Mouse (Mus musculus): ENCODE data around the gene Arnt. TPM values are rescaled to one million over a fixed set of nuclear protein-coding genes. Genes with fewer than 3 reads are reported as not detected.

Gene Arnt
- polyA plus RNA-seq, 1 experiment from 2014 or later, result 26.5 TPM

DNA sequence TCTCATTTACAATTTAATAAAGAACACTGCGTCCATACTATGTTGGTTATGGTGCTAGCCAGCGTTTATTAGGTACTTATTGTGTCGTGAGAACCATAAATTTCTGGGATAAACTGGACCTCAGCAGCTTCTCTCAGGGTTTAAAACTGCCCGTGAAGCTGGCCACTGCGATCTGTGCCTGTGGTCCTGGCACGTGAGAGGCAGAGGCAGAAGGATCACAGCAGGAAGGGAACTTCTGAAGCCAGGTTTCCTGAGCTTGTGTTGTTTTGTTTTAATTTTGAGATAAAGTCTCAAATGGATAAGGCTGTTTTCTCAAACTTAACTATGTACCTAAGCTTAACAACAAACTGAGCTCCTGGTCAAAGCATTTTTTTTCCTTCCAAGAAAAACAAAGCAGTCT, 75.2 kb downstream of the Arnt start:
- H3K27ac ChIP-seq (ENCODE audit: low read depth, low read length), result no peak overlapping the region

GRCm38 (mm10) chr3:95511611-95512180, 77.5 kb downstream of the Arnt start:
- Histone ChIP-seq H3K4me2 (no peak overlapping the region), H3K36me3 (ENCODE audit: control insufficient read depth, insufficient read depth, low read length) (no peaks in the 10 kb centered on the region), H3K4me3 (ENCODE audit: low read depth, low read length) (no peak overlapping the region), H3K4me1 (replicated peaks; ENCODE audit: control insufficient read depth, insufficient read depth, low read length) (peaks cover 9% of the 10 kb centered on the region), H3K9ac (ENCODE audit: low read depth, low read length) (no peak overlapping the region), H3K9me3 (ENCODE audit: control insufficient read depth, low read length) (no peaks in the 10 kb centered on the region), H3K27ac (ENCODE audit: low read depth, low read length) (no peak overlapping the region), H3K27me3 (replicated peaks; ENCODE audit: control insufficient read depth, insufficient read depth, low read length) (no peaks in the 10 kb centered on the region)
- 72% methylated on average over 9 of the region's 9 CpGs for WGBS
- ATAC-seq (replicated peaks; ENCODE audit: low FRiP score), result no peak
- no peak for DNase-seq (ENCODE audit: low spot score)

More for the DNA sequence above, 75.2 kb downstream of the Arnt start:
- no peak overlapping the region for H3K4me2 ChIP-seq
- no peak overlapping the region for H3K9ac ChIP-seq (ENCODE audit: low read depth, low read length)
- no peaks in the 10 kb centered on the region for H3K4me1 ChIP-seq (replicated peaks; ENCODE audit: control insufficient read depth, insufficient read depth, low read length)
- H3K4me3 ChIP-seq (ENCODE audit: low read depth, low read length), result no peak overlapping the region
- H3K36me3 ChIP-seq (ENCODE audit: control insufficient read depth, insufficient read depth, low read length), result no peaks in the 10 kb centered on the region
- 70% methylated on average over 6 of the region's 6 CpGs for WGBS
- ATAC-seq (replicated peaks; ENCODE audit: low FRiP score), result no peak
- DNase-seq (ENCODE audit: low spot score), result no peak
- H3K27me3 ChIP-seq (replicated peaks; ENCODE audit: control insufficient read depth, insufficient read depth, low read length), result no peaks in the 10 kb centered on the region
- no peaks in the 10 kb centered on the region for H3K9me3 ChIP-seq (ENCODE audit: control insufficient read depth, low read length)

DNA sequence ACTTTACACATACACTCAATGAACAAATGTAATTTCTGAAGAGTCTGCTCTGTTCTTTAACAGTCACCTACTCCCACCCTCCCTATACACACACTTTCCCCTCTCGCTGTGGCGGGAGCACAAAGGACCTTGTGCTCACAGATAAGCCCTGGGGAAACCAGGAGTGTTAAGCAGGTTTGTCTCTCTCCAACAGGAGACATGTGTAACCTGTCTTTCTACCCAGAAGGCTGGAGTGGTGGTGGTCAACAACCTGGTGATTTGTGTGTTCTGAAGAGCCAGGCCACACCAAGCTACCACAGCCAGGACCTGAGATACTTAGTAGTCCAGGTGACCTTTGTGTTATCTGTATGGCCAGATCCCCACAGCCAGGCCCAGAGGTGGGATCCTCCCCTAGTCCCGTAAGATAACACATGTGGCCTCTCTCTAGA, 82.4 kb downstream of the Arnt start:
- peak; percentile 85 for ATAC-seq (replicated peaks; ENCODE audit: low FRiP score)
- peak overlapping the region; percentile 4; the same call in 1 of the 2 replicates for H3K9ac ChIP-seq (ENCODE audit: low read depth, low read length)
- 33% methylated on average over 3 of the region's 3 CpGs for WGBS
- H3K27me3 ChIP-seq (replicated peaks; ENCODE audit: control insufficient read depth, insufficient read depth, low read length), result no peaks in the 10 kb centered on the region
- peak overlapping the region; percentile 77 for H3K27ac ChIP-seq (ENCODE audit: low read depth, low read length)
- no peaks in the 10 kb centered on the region for H3K36me3 ChIP-seq (ENCODE audit: control insufficient read depth, insufficient read depth, low read length)
- peak overlapping the region; percentile 52 for H3K4me2 ChIP-seq
- no peak overlapping the region for H3K4me3 ChIP-seq (ENCODE audit: low read depth, low read length)
- H3K4me1 ChIP-seq (replicated peaks; ENCODE audit: control insufficient read depth, insufficient read depth, low read length), result peaks cover 36% of the 10 kb centered on the region
- peak; percentile 46 for DNase-seq (ENCODE audit: low spot score)
- no peaks in the 10 kb centered on the region for H3K9me3 ChIP-seq (ENCODE audit: control insufficient read depth, low read length)

- peak; percentile 65 for DNase-seq (ENCODE audit: low spot score)
- H3K27me3 ChIP-seq (replicated peaks; ENCODE audit: control insufficient read depth, insufficient read depth, low read length), result no peaks in the 10 kb centered on the region
- 28% methylated on average over 10 of the region's 10 CpGs for WGBS
- no peaks in the 10 kb centered on the region for H3K36me3 ChIP-seq (ENCODE audit: control insufficient read depth, insufficient read depth, low read length)
- peak overlapping the region; percentile 77 for H3K27ac ChIP-seq (ENCODE audit: low read depth, low read length)
- peak overlapping the region; percentile 52 for H3K4me2 ChIP-seq
- peak; percentile 27 for ATAC-seq (replicated peaks; ENCODE audit: low FRiP score)
- H3K4me3 ChIP-seq (ENCODE audit: low read depth, low read length), result no peak overlapping the region
- H3K9me3 ChIP-seq (ENCODE audit: control insufficient read depth, low read length), result no peaks in the 10 kb centered on the region
- peak overlapping the region; percentile 8; the same call in 1 of the 2 replicates for H3K9ac ChIP-seq (ENCODE audit: low read depth, low read length)
- peaks cover 36% of the 10 kb centered on the region for H3K4me1 ChIP-seq (replicated peaks; ENCODE audit: control insufficient read depth, insufficient read depth, low read length)
Observed at GRCm38 (mm10) chr3:95517493-95517898, 83.3 kb downstream of the Arnt start.

GRCm38 (mm10) chr3:95518891-95519290, 84.7 kb downstream of the Arnt start:
- Histone ChIP-seq H3K27me3 (replicated peaks; ENCODE audit: control insufficient read depth, insufficient read depth, low read length) (no peaks in the 10 kb centered on the region), H3K36me3 (ENCODE audit: control insufficient read depth, insufficient read depth, low read length) (no peaks in the 10 kb centered on the region), H3K4me3 (ENCODE audit: low read depth, low read length) (no peak overlapping the region), H3K4me2 (peak overlapping the region; percentile 21; the same call in 1 of the 2 replicates), H3K27ac (ENCODE audit: low read depth, low read length) (peak overlapping the region; percentile 61), H3K9ac (ENCODE audit: low read depth, low read length) (peak overlapping the region; percentile 37; the same call in 1 of the 2 replicates), H3K9me3 (ENCODE audit: control insufficient read depth, low read length) (no peaks in the 10 kb centered on the region), H3K4me1 (replicated peaks; ENCODE audit: control insufficient read depth, insufficient read depth, low read length) (peaks cover 42% of the 10 kb centered on the region)
- 0 out of 2 replicates have a peak, but pooled peaks have one; percentile 8 for ATAC-seq (replicated peaks; ENCODE audit: low FRiP score)
- WGBS, result 59% methylated on average over 7 of the region's 7 CpGs
- DNase-seq (ENCODE audit: low spot score), result no peak

DNA sequence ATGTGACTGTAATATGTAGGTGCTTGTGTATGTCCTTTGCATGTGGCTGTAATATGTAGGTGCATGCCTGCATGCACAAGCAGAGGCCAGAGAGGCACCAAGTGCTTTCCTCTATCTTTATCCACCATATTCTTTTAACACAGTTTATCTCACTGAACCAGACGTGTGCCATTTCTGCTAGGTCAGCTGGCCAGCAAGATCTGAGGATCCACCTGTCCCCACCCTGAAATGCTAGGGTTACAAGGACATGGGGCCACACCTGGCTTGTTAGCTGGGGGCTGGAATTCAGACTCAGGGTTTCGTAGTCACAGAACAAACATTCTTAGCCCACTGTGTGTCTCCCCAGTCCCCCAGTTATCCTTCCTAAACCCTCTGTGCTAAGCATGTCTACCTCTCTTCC, 85.1 kb downstream of the Arnt start:
- H3K4me3 ChIP-seq (ENCODE audit: low read depth, low read length), result no peak overlapping the region
- H3K9ac ChIP-seq (ENCODE audit: low read depth, low read length), result peak overlapping the region; percentile 37; the same call in 1 of the 2 replicates
- peak overlapping the region; percentile 61 for H3K27ac ChIP-seq (ENCODE audit: low read depth, low read length)
- H3K4me2 ChIP-seq, result peak overlapping the region; percentile 21
- peaks cover 42% of the 10 kb centered on the region for H3K4me1 ChIP-seq (replicated peaks; ENCODE audit: control insufficient read depth, insufficient read depth, low read length)
- H3K9me3 ChIP-seq (ENCODE audit: control insufficient read depth, low read length), result no peaks in the 10 kb centered on the region
- 35% methylated on average over 2 of the region's 2 CpGs for WGBS
- H3K36me3 ChIP-seq (ENCODE audit: control insufficient read depth, insufficient read depth, low read length), result no peaks in the 10 kb centered on the region
- ATAC-seq (replicated peaks; ENCODE audit: low FRiP score), result peak; percentile 84
- peak; percentile 51 for DNase-seq (ENCODE audit: low spot score)
- no peaks in the 10 kb centered on the region for H3K27me3 ChIP-seq (replicated peaks; ENCODE audit: control insufficient read depth, insufficient read depth, low read length)

DNA sequence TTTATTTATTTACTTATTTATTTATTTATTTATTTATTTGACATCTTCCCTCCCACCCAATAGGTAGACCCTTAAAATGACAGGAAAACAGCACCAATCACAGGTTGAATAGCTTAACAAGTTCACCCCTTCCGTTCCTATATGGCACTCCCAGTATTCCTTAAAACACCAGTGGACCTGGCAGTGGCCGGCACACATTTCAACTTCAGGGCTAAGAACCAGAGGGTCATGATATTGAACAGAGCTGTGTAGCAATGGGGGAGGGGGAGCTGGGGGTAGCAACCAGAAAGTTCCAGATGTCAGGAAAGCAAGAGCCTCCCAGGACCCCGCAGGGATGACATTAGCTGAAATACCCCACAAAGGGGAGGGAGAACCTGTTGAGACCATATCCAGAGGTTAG, 85.9 kb downstream of the Arnt start:
- H3K27me3 ChIP-seq (replicated peaks; ENCODE audit: control insufficient read depth, insufficient read depth, low read length), result no peaks in the 10 kb centered on the region
- peaks cover 42% of the 10 kb centered on the region for H3K4me1 ChIP-seq (replicated peaks; ENCODE audit: control insufficient read depth, insufficient read depth, low read length)
- no peaks in the 10 kb centered on the region for H3K9me3 ChIP-seq (ENCODE audit: control insufficient read depth, low read length)
- WGBS, result 86% methylated on average over 3 of the region's 3 CpGs
- no peak overlapping the region for H3K4me2 ChIP-seq
- DNase-seq (ENCODE audit: low spot score) (no peak), ATAC-seq (replicated peaks; ENCODE audit: low FRiP score) (no peak)
- no peak overlapping the region for H3K9ac ChIP-seq (ENCODE audit: low read depth, low read length)
- peak overlapping the region; percentile 58 for H3K27ac ChIP-seq (ENCODE audit: low read depth, low read length)
- no peak overlapping the region for H3K4me3 ChIP-seq (ENCODE audit: low read depth, low read length)
- no peaks in the 10 kb centered on the region for H3K36me3 ChIP-seq (ENCODE audit: control insufficient read depth, insufficient read depth, low read length)

- Histone ChIP-seq H3K36me3 (ENCODE audit: control insufficient read depth, insufficient read depth, low read length) (no peaks in the 10 kb centered on the region), H3K9ac (ENCODE audit: low read depth, low read length) (no peak overlapping the region), H3K9me3 (ENCODE audit: control insufficient read depth, low read length) (no peaks in the 10 kb centered on the region), H3K27ac (ENCODE audit: low read depth, low read length) (peak overlapping the region; percentile 53), H3K4me2 (no peak overlapping the region), H3K4me3 (ENCODE audit: low read depth, low read length) (no peak overlapping the region), H3K27me3 (replicated peaks; ENCODE audit: control insufficient read depth, insufficient read depth, low read length) (no peaks in the 10 kb centered on the region), H3K4me1 (replicated peaks; ENCODE audit: control insufficient read depth, insufficient read depth, low read length) (peaks cover 38% of the 10 kb centered on the region)
- 65% methylated on average over 10 of the region's 10 CpGs for WGBS
- DNase-seq (ENCODE audit: low spot score), result no peak
- no peak for ATAC-seq (replicated peaks; ENCODE audit: low FRiP score)
Observed at GRCm38 (mm10) chr3:95521168-95521567, 87.0 kb downstream of the Arnt start.

DNA sequence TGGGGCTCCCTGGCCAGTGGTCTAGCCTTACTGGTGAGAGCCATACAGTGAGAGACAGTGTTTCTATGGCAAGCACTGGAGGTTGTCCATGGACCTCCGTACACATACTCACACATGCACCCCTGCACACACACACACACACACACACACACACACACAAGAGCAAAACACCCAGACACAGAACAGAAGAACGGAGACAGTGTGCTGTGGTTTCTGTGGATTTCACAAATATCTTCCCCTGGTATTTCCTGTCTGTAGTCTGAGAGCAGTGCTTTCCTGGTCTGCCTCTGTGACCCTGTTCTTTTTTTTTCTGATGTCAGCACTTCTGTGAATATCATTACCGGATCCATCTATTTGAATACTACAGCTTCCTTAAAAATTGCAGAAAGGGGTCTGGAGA, 89.5 kb downstream of the Arnt start:
- no peak for ATAC-seq (replicated peaks; ENCODE audit: low FRiP score)
- Histone ChIP-seq H3K4me3 (ENCODE audit: low read depth, low read length) (no peak overlapping the region), H3K9me3 (ENCODE audit: control insufficient read depth, low read length) (no peaks in the 10 kb centered on the region), H3K27ac (ENCODE audit: low read depth, low read length) (peak overlapping the region; percentile 58), H3K9ac (ENCODE audit: low read depth, low read length) (no peak overlapping the region), H3K4me2 (no peak overlapping the region), H3K36me3 (ENCODE audit: control insufficient read depth, insufficient read depth, low read length) (no peaks in the 10 kb centered on the region), H3K27me3 (replicated peaks; ENCODE audit: control insufficient read depth, insufficient read depth, low read length) (no peaks in the 10 kb centered on the region), H3K4me1 (replicated peaks; ENCODE audit: control insufficient read depth, insufficient read depth, low read length) (peaks cover 22% of the 10 kb centered on the region)
- WGBS, result 38% methylated on average over 3 of the region's 3 CpGs
- no peak for DNase-seq (ENCODE audit: low spot score)
